Mouse (Mus musculus): ENCODE results near the gene Macrod2. TPM values are rescaled to one million over a fixed set of nuclear protein-coding genes. Genes with fewer than 3 reads are reported as not detected.

Macrod2 gene
- polyA plus RNA-seq, 1 experiment from 2014 or later = 62.2 TPM

- 89% methylated on average over 1 of the region's 1 CpGs for WGBS
- ATAC-seq (ENCODE audit: low FRiP score) = no peak
- H3K27me3 ChIP-seq (ENCODE audit: control insufficient read depth, insufficient read depth, low read length) = no peaks in the 10 kb centered on the region
- no peak overlapping the region for H3K9ac ChIP-seq
- no peaks in the 10 kb centered on the region for H3K36me3 ChIP-seq (replicated peaks; ENCODE audit: control insufficient read depth, insufficient read depth)
- no peak for DNase-seq (ENCODE audit: low spot score)
- no peak overlapping the region for H3K4me3 ChIP-seq (replicated peaks; ENCODE audit: low read length)
- no peaks in the 10 kb centered on the region for H3K9me3 ChIP-seq (ENCODE audit: control insufficient read depth, low read length)
- no peak overlapping the region for H3K27ac ChIP-seq
- H3K4me1 ChIP-seq (replicated peaks; ENCODE audit: control insufficient read depth, insufficient read depth, low read length) = no peaks in the 10 kb centered on the region
- no peak overlapping the region for H3K4me2 ChIP-seq (replicated peaks)
These were observed 1156.6 kb downstream of the Macrod2 start for GRCm38 (mm10) chr2:141551701-141552100.

GRCm38 (mm10) chr2:141556747-141557146, 1161.6 kb downstream of the Macrod2 start:
- H3K9me3 ChIP-seq (ENCODE audit: control insufficient read depth, low read length) = no peaks in the 10 kb centered on the region
- no peak overlapping the region for H3K9ac ChIP-seq
- ATAC-seq (ENCODE audit: low FRiP score) = no peak
- no peak overlapping the region for H3K4me3 ChIP-seq (replicated peaks; ENCODE audit: low read length)
- no peaks in the 10 kb centered on the region for H3K4me1 ChIP-seq (replicated peaks; ENCODE audit: control insufficient read depth, insufficient read depth, low read length)
- H3K27me3 ChIP-seq (ENCODE audit: control insufficient read depth, insufficient read depth, low read length) = no peaks in the 10 kb centered on the region
- no peaks in the 10 kb centered on the region for H3K36me3 ChIP-seq (replicated peaks; ENCODE audit: control insufficient read depth, insufficient read depth)
- no peak overlapping the region for H3K4me2 ChIP-seq (replicated peaks)
- WGBS = 51% methylated on average over 2 of the region's 2 CpGs
- no peak overlapping the region for H3K27ac ChIP-seq
- DNase-seq (ENCODE audit: low spot score) = no peak

- H3K27me3 ChIP-seq (ENCODE audit: control insufficient read depth, insufficient read depth, low read length) = no peaks in the 10 kb centered on the region
- no peak overlapping the region for H3K9ac ChIP-seq
- no peaks in the 10 kb centered on the region for H3K4me1 ChIP-seq (replicated peaks; ENCODE audit: control insufficient read depth, insufficient read depth, low read length)
- WGBS = 76% methylated on average over 1 of the region's 1 CpGs
- ATAC-seq (ENCODE audit: low FRiP score) = no peak
- no peak overlapping the region for H3K4me2 ChIP-seq (replicated peaks)
- no peak for DNase-seq (ENCODE audit: low spot score)
- no peaks in the 10 kb centered on the region for H3K9me3 ChIP-seq (ENCODE audit: control insufficient read depth, low read length)
- H3K4me3 ChIP-seq (replicated peaks; ENCODE audit: low read length) = no peak overlapping the region
- no peaks in the 10 kb centered on the region for H3K36me3 ChIP-seq (replicated peaks; ENCODE audit: control insufficient read depth, insufficient read depth)
- no peak overlapping the region for H3K27ac ChIP-seq
These were observed 1163.2 kb downstream of the Macrod2 start for GRCm38 (mm10) chr2:141558242-141558827.

- 69% methylated on average over 3 of the region's 3 CpGs for WGBS
- Histone ChIP-seq H3K27me3 (ENCODE audit: control insufficient read depth, insufficient read depth, low read length) (no peaks in the 10 kb centered on the region), H3K4me3 (replicated peaks; ENCODE audit: low read length) (no peak overlapping the region), H3K27ac (no peak overlapping the region), H3K4me1 (replicated peaks; ENCODE audit: control insufficient read depth, insufficient read depth, low read length) (no peaks in the 10 kb centered on the region), H3K9ac (no peak overlapping the region), H3K9me3 (ENCODE audit: control insufficient read depth, low read length) (no peaks in the 10 kb centered on the region), H3K36me3 (replicated peaks; ENCODE audit: control insufficient read depth, insufficient read depth) (no peaks in the 10 kb centered on the region), H3K4me2 (replicated peaks) (no peak overlapping the region)
- no peak for DNase-seq (ENCODE audit: low spot score)
- ATAC-seq (ENCODE audit: low FRiP score) = no peak
These were observed 1170.9 kb downstream of the Macrod2 start for GRCm38 (mm10) chr2:141565986-141566385.

- Histone ChIP-seq H3K36me3 (replicated peaks; ENCODE audit: control insufficient read depth, insufficient read depth) (no peaks in the 10 kb centered on the region), H3K27ac (no peak overlapping the region), H3K4me3 (replicated peaks; ENCODE audit: low read length) (no peak overlapping the region), H3K9ac (no peak overlapping the region), H3K4me1 (replicated peaks; ENCODE audit: control insufficient read depth, insufficient read depth, low read length) (peaks cover 3% of the 10 kb centered on the region; the same call in 1 of the 2 replicates), H3K27me3 (ENCODE audit: control insufficient read depth, insufficient read depth, low read length) (no peaks in the 10 kb centered on the region), H3K4me2 (replicated peaks) (no peak overlapping the region), H3K9me3 (ENCODE audit: control insufficient read depth, low read length) (no peaks in the 10 kb centered on the region)
- DNase-seq (ENCODE audit: low spot score) (no peak), ATAC-seq (ENCODE audit: low FRiP score) (no peak)
- WGBS = 67% methylated on average over 3 of the region's 3 CpGs
These were observed 1176.3 kb downstream of the Macrod2 start for GRCm38 (mm10) chr2:141571360-141571759.

GRCm38 (mm10) chr2:141578206-141578605, 1183.1 kb downstream of the Macrod2 start:
- Histone ChIP-seq H3K9me3 (ENCODE audit: control insufficient read depth, low read length) (peaks cover 4% of the 10 kb centered on the region; the same call in 1 of the 2 replicates), H3K27ac (no peak overlapping the region), H3K4me2 (replicated peaks) (no peak overlapping the region), H3K4me1 (replicated peaks; ENCODE audit: control insufficient read depth, insufficient read depth, low read length) (peaks cover 3% of the 10 kb centered on the region; the same call in 1 of the 2 replicates), H3K4me3 (replicated peaks; ENCODE audit: low read length) (no peak overlapping the region), H3K27me3 (ENCODE audit: control insufficient read depth, insufficient read depth, low read length) (no peaks in the 10 kb centered on the region), H3K36me3 (replicated peaks; ENCODE audit: control insufficient read depth, insufficient read depth) (no peaks in the 10 kb centered on the region), H3K9ac (no peak overlapping the region)
- DNase-seq (ENCODE audit: low spot score) (no peak), ATAC-seq (ENCODE audit: low FRiP score) (no peak)

- Histone ChIP-seq H3K27ac (no peak overlapping the region), H3K36me3 (replicated peaks; ENCODE audit: control insufficient read depth, insufficient read depth) (no peaks in the 10 kb centered on the region), H3K4me3 (replicated peaks; ENCODE audit: low read length) (no peak overlapping the region), H3K9ac (no peak overlapping the region), H3K4me2 (replicated peaks) (no peak overlapping the region), H3K4me1 (replicated peaks; ENCODE audit: control insufficient read depth, insufficient read depth, low read length) (no peaks in the 10 kb centered on the region), H3K27me3 (ENCODE audit: control insufficient read depth, insufficient read depth, low read length) (no peaks in the 10 kb centered on the region), H3K9me3 (ENCODE audit: control insufficient read depth, low read length) (no peaks in the 10 kb centered on the region)
- DNase-seq (ENCODE audit: low spot score) (no peak), ATAC-seq (ENCODE audit: low FRiP score) (no peak)
- WGBS = 63% methylated on average over 3 of the region's 3 CpGs
These were observed 1187.3 kb downstream of the Macrod2 start for GRCm38 (mm10) chr2:141582431-141582830.

GRCm38 (mm10) chr2:141582933-141583332, 1187.8 kb downstream of the Macrod2 start:
- DNase-seq (ENCODE audit: low spot score) (no peak), ATAC-seq (ENCODE audit: low FRiP score) (no peak)
- Histone ChIP-seq H3K27ac (no peak overlapping the region), H3K27me3 (ENCODE audit: control insufficient read depth, insufficient read depth, low read length) (no peaks in the 10 kb centered on the region), H3K4me2 (replicated peaks) (no peak overlapping the region), H3K36me3 (replicated peaks; ENCODE audit: control insufficient read depth, insufficient read depth) (no peaks in the 10 kb centered on the region), H3K4me1 (replicated peaks; ENCODE audit: control insufficient read depth, insufficient read depth, low read length) (no peaks in the 10 kb centered on the region), H3K9me3 (ENCODE audit: control insufficient read depth, low read length) (no peaks in the 10 kb centered on the region), H3K9ac (no peak overlapping the region), H3K4me3 (replicated peaks; ENCODE audit: low read length) (no peak overlapping the region)
- WGBS = 25% methylated on average over 4 of the region's 4 CpGs

GRCm38 (mm10) chr2:141587290-141587689, 1192.2 kb downstream of the Macrod2 start:
- 72% methylated on average over 2 of the region's 2 CpGs for WGBS
- DNase-seq (ENCODE audit: low spot score) (no peak), ATAC-seq (ENCODE audit: low FRiP score) (no peak)
- Histone ChIP-seq H3K9me3 (ENCODE audit: control insufficient read depth, low read length) (no peaks in the 10 kb centered on the region), H3K4me3 (replicated peaks; ENCODE audit: low read length) (no peak overlapping the region), H3K9ac (no peak overlapping the region), H3K27ac (no peak overlapping the region), H3K36me3 (replicated peaks; ENCODE audit: control insufficient read depth, insufficient read depth) (no peaks in the 10 kb centered on the region), H3K4me1 (replicated peaks; ENCODE audit: control insufficient read depth, insufficient read depth, low read length) (no peaks in the 10 kb centered on the region), H3K27me3 (ENCODE audit: control insufficient read depth, insufficient read depth, low read length) (no peaks in the 10 kb centered on the region), H3K4me2 (replicated peaks) (no peak overlapping the region)

- H3K4me2 ChIP-seq (replicated peaks) = no peak overlapping the region
- DNase-seq (ENCODE audit: low spot score) = no peak
- H3K36me3 ChIP-seq (replicated peaks; ENCODE audit: control insufficient read depth, insufficient read depth) = no peaks in the 10 kb centered on the region
- 87% methylated on average over 4 of the region's 4 CpGs for WGBS
- H3K9ac ChIP-seq = no peak overlapping the region
- no peak overlapping the region for H3K27ac ChIP-seq
- no peaks in the 10 kb centered on the region for H3K9me3 ChIP-seq (ENCODE audit: control insufficient read depth, low read length)
- no peak overlapping the region for H3K4me3 ChIP-seq (replicated peaks; ENCODE audit: low read length)
- no peak for ATAC-seq (ENCODE audit: low FRiP score)
- no peaks in the 10 kb centered on the region for H3K4me1 ChIP-seq (replicated peaks; ENCODE audit: control insufficient read depth, insufficient read depth, low read length)
- H3K27me3 ChIP-seq (ENCODE audit: control insufficient read depth, insufficient read depth, low read length) = no peaks in the 10 kb centered on the region
These were observed 1196.2 kb downstream of the Macrod2 start for GRCm38 (mm10) chr2:141591326-141591725.
